Mouse (Mus musculus) urinary bladder, adult 18-20 months (tissue): Measurements from ENCODE around the gene Elk4.

Experiments used
- DNase-seq, 2 experiments: peaks; one replicate each; pipeline ENCODE4 v3.0.0; 2022; ENCODE audit warnings: low spot score in 2 of 2, mixed read lengths in 2 of 2

Gene Elk4

DNA sequence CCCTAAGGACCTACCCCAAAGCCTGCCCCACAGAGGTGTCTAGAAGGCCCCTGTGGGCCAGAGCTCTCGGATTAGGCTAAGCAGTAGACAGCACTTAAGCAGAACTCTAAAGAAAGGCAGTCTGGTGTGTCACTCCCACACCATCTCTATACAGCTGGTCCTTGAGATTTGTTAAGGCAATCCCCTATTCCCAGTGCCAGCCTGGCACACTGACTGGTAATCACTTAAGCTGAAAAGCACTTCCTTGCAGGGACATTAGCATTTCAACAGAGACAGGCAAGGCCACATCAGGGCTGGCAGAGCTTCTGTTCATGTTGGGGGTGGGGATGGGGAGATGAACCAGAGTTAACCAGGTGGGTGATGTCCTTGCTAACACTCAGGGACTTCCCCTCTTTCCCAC is 57.6 kb downstream of the Elk4 start:
- no peak for DNase-seq

GRCm38 (mm10) chr1:132065475-132066172 is 58.2 kb downstream of the Elk4 start:
- DNase-seq, result no peak

- peak; percentile 34 to 56 for DNase-seq
Measured at GRCm38 (mm10) chr1:132067261-132068255, 60.2 kb downstream of the Elk4 start, which contains the start of gene Mfsd4a. TSS of gene Mfsd4a (minus strand) at chr1:132068062.

DNA sequence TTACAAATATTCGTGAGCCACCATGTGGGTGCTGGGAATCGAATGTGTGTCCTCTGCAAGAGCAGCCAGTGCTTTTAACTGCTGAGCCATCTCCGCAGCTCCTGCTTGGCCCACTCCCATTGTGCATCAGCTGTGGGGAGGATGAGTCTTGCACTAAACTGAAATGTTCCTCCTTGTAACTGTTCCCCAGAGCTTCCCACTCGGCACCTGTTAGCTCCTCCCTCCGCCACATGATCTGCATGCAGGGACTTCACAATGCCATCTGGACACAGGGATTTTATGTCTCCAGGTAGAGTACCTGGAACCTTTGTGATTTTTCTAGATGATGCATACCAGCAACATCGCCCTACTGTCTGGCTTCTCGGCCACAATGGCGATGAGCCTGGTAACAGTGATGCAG is 62.0 kb downstream of the Elk4 start:
- DNase-seq, result no peak

DNA sequence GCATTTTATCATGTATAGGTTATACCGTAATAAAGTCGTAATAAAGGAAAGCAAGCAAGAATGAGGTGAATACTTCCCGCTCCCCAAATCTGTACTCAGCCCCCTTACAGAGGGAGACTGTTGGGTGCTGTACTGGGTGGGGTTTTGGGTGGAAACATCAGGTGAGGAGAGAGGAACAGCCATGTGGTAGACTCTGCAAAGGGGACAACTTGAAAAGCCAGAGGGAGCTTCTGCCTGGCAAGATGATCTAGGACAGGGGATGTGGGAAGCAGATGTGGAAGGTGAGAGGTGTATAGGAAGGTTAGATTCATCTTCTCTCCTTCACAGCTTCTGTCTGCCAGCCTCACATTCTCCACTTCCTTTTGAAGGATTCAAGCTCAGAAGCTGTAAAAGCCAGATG is 63.3 kb downstream of the Elk4 start:
- no peak for DNase-seq

DNA sequence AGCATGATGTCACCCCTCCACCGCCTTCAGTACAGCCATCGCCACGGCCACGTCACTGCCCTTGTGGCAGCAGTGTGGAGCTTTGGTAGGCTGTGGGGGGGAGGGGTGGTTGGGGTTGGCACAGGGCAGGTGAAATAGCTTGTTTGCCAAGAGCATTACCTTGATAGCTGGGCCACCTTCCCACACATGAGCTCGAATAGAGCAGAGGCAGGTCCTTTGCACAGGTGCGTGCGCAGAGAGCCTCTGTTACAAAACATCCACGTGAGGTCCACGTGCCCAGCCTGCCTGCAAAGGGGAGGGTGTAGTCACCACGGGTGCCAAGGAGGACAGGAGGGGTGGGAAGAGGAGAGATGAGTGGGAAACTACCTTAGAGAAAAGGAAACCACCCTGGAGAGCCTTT is 68.2 kb downstream of the Elk4 start:
- no peak for DNase-seq

- DNase-seq, result no peak
Measured at GRCm38 (mm10) chr1:132078413-132078812, 71.0 kb downstream of the Elk4 start.
